Mouse (Mus musculus): ENCODE results near the gene Hivep1.

DNA sequence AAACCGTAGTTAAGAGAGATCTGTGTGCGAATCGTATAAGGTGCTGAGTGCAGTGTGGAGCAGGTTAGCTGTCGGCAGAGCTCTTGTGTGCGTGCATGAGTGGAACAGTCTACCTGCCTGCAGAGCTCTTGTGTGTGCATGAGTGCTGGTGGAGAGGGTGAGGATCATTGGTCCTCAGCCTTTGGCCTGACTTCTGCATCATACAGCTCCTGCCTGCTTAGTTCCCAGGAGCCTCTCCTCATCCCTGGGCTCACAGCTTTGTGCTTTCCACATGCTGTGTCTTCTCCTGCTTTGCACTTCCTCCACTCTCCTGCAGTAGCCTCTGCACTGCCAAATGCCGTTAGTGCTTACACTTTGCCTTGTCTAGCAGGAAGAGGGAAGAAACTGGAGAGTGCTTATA lies 60.2 kb downstream of the Hivep1 start:
- TF ChIP-seq CTCF (IDR thresholded peaks at IDR 0.05; ENCODE audit: low read depth, low read length) (no peak), TAL1 (conservative IDR thresholded peaks at IDR 0.05; ENCODE audit: low read depth, low read length) (no peak), GATA1 (IDR thresholded peaks at IDR 0.05; ENCODE audit: borderline replicate concordance, low read length) (no peak), POLR2AphosphoS5 (IDR thresholded peaks at IDR 0.05; ENCODE audit: insufficient replicate concordance, low read depth, low read length) (no peak), GATA2 (IDR thresholded peaks at IDR 0.05; ENCODE audit: borderline replicate concordance, low read depth, low read length) (no peak)

Data from G1E (cell line).